Mouse (Mus musculus) frontal cortex, postnatal 36 days (tissue): ENCODE measurements around the gene S1pr4.

Experiments
- DNase-seq, 2 experiments: peaks; one replicate each; pipeline ENCODE4 v3.0.0; 2022; ENCODE audit warnings: low spot score in 2 of 2

Gene S1pr4

DNA sequence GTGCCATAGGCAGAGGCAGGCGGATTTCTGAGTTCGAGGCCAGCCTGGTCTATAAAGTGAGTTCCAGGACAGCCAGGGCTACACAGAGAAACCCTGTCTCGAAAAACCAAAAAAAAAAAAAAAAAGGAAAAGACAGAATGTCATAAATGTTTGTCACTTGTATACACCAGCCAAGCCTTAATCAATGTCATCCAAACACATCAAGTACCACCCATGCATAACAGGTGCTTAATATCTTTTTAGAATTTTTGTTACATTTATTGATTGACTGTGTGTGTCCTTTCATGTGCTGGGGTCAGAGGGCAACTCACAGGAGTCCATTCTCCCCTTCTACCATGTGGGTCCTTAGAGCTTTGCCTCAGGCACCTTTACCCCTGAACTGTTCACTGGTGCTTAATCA is at the start of gene S1pr4:
Gene S1pr4 (minus strand): TSS at position 101 of the 400 bp plus-strand sequence.
- DNase-seq = no peak

DNA sequence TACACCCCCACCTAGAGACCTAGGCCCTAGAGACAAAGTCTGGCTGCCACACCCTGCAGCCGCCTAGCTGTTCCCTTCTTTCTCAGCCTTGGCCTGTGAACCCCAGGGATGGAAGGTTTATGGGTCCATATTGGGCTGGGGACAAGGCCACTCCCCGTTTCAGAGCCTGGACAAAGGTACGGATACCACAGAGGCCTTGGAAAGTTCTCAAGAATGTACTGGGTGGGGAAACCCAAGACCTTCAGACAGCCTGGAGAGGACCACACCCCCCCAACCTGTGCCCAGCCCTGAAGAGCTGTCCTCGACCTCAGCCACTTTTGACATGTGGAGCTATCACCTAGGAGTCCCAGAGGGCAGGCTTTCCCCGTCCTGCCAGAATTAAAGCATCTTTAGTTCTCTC is 49.0 kb upstream of the S1pr4 start:
- DNase-seq = no peak

DNA sequence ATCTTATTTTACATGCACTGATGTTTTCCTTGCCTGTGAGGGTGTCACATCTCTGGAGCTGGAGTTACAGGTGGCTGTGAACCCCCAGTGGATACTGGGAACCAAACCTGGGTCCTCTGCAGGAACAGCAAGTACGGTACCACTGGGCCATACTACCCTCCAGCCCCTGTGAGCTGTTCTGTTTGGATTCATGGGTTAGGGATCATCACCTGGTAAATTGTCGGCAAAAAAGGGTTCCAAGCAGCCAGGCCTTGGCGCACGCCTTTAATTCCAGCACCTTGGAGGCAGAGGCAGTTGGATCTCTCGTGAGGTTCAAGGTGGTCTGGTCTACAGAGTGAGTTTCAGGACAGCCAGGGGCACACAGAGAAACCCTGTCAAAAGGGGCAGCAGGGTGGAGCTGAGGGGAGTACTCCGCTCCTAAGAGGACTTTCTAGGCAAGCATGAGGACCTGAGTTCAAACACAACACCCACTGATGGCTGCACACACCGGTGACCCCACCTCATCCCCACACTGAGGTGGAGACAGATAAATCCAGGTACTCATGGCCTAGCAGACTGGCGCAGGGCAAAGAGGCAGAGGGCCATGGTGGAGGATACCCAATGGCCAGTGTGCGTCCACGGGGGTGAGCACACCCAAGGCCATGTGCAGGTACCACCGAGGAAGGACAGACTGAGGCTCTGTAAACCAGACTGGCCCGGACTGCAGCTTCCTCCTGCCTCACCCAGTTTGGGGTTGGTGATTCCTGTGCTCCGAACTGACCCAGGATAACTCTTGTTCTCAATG is 47.0 kb upstream of the S1pr4 start:
- DNase-seq = no peak

DNA sequence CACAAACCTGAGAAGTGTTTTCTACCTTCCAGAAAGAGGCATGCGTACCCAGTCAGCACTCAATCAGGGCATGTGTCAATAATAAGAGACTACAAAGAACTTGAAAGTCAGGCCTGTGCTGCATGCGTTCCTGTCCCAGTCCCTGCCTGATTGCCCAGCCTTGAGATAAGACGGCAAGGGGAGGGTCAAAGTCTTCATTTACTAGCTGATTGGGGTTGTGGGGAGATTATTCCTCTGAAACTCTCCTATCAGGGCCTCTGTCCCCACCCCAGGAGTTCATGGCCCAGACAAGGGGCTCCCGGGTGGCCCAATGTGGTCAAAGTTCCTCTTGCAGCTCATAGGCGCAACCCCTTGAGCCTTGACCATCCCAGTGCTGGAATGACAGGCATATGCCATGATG is 46.4 kb upstream of the S1pr4 start:
- DNase-seq = no peak

DNA sequence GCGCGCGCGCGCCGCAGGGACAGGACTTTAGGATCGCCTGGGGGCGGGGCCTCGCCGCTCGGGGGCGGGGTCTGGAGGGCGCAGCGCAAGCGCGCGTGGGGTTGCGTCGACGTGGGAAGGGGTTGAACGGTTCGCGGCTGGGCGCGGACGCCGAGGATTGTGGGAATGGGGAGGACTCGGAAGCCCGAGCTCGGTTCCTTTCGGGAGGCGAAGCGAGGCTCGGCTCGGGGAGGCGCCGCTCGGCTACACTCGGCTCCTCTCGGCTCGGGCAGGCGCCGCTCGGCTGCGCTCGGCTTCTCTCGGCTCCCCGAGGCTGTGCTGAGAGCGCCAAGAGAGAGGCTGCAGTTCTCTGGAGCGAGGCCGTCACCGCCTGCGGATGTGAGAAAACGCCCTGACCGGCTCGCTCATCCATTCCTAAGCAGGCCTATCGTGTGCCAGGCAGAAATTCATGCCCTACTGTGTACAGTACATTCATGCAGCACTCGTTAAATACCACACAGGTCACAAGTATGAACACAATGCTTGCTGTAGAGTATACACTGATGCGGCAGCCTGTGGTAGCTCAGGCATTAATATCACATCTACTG is 45.3 kb upstream of the S1pr4 start, which contains the start of gene Gna11:
Gene Gna11 (minus strand): TSS at position 30 of the 587 bp plus-strand sequence.
- peak; percentile 99 to 100 for DNase-seq

DNA sequence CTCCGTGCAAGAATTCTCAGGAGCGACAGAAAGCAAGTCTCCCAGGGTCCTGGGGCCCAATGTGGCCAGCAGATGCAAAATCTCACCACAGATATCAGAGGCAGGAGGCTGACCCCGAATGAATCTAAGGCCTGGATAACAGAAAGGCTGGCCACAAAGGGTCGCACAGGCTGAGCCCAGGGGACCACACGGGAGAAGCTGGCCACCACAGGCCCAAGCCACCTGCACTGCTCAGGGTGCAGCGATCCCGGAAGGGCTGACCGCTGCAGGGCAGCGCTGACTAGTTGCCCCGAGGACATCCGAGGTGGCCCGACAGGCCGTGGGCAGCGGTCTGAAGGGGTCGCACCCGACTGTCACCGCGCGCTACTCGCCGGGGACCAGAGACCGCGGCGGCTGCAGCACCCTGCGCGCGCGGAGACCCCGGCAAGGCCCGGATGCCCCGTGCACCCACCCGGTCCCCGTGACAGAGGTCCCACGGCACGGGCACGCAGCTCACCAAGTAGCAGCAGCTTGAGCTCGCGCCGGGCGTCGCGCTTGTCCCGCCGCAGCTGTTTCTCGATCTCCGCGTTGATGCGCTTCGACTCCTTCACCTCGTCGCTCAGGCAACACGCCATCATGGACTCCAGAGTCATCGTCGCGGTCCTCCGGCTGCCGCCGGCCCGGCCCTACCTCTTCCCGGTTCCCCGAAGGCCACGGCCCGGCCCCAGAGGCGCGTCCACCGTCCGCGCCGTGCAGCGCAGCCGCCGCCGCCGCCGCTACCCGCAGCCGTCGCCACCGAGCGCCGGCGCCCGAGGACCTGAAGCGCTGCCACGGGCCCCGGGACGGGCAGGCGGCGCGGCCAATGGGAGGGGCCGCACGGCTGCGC is 44.6 kb upstream of the S1pr4 start:
- DNase-seq = no peak

DNA sequence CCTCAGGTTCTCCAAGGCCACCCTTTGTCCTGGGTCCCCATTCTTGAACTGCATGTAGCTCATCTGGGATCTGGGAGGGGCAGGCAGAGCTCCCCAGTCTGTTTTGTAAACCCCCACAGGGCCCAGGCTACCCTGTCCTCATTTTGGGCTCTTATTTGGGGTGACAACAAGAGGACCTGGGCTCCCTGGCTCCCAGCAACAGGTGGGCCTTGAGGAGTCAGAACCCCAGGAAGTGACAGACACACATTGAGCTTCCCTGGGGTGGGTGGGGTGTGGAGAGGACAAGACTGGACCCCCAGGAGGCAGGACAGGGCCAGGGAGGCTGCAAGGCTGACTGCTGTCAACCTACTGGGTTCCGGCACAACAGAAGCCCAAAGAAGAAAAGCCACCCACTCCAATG is 43.7 kb upstream of the S1pr4 start:
- no peak for DNase-seq

DNA sequence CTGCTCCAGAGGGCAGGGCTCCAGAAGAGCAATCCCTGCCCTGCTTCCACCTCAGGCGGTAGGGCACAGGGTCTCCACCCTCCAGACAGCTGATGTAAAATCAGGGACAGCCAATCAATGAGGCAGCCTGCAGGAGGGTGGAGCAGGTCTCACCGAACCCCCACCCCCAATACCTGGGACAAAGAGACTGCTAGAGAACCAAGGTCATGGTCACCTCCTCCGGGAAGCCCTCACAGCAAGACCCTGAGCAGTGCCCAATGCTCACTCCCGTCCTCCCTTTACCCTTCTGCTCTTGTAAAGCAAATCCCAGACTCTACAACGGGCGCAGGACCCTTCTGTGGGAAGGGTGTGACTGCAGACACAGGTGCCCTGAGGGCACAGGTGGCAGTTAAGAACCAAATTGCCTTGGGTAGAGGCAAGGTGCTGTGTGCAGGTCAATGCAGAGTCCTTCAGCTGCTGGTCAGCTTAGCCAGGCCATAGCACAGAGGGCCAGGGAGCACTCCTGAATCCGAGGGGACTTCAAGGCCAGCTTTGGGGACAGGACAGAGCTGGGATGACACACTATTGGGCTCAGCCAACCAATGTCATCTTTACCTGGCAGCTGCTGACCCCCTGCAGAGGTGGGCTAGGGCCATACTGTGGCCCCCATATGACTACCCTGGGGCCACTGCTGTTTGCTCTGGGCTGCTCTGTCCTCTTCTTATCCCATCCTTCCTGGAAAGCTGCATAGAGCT is 43.0 kb upstream of the S1pr4 start:
- DNase-seq = no peak

DNA sequence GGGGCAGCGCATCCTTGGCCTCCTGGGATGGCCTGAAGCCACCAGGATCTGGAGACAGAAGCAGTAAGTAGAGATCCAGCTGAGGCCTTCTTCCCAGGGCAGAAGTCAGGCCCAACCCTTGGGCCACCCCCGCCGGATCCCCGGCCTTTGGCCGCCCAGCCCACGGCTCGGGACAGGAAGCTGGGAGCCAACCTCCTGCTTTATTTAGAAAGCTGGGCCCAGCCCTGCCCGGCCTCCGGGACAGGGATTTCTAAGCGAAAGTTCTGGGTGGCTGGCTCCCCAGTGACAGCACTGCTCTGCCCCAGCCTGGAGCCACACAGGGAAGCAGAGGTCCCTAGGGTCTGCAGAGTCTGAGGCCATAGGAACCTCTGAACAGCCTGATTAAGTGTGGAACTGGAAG is 41.9 kb upstream of the S1pr4 start:
- no peak for DNase-seq

DNA sequence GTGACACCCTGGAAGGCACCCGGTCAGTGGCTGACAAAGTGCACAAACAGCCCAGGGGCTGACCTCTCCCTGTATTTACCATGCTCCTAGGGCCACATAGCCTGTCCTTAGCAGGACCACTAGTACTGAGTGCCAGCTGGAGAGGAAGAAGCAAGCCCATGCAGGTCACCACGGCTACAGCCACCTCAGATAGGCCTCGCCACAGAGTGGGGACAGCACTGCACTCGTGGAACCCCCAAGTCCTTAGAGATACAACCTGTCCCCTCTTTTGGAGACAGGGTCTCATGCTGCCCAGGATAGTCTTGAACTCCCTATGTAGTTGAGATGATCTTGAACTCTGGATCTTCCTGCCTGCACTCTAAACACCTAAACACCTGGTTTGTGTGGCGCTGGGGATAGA is 41.4 kb upstream of the S1pr4 start:
- DNase-seq = no peak

DNA sequence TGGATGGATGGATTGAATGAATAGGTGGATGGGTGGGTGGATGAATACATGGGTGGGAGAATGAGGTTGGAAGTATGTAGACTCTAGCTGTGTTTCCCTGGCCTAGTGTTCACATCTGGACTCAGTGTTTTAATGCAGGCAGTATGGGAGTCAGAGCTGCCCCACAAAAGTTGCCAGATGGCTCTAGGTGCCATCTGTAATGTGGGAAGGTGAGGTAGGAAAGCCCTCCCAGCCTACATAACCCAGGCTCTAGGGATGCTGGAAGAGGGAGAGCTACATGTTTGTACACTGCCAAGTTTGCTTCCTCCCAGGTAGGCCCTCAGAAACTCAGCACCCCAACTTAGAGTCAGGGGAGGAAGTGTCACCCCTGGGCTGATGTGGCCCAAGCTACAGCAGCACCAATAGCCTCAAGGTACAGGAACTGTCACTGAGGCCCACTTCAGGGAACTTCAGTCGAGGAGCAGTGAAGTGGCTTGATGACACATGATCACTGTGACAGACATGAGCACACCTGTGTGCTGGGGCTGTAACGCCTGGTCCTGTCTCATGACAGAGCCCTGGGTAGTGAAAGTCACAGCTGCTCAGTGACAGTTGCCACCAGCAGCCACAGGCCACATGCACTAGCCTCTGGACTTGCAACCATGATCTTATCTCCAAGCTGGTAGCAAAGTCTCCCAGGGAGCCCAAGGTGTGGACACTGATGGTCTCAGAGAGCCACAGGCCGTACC is 38.6 kb upstream of the S1pr4 start:
- DNase-seq = peak in 1 of 2 experiments; percentile 36

DNA sequence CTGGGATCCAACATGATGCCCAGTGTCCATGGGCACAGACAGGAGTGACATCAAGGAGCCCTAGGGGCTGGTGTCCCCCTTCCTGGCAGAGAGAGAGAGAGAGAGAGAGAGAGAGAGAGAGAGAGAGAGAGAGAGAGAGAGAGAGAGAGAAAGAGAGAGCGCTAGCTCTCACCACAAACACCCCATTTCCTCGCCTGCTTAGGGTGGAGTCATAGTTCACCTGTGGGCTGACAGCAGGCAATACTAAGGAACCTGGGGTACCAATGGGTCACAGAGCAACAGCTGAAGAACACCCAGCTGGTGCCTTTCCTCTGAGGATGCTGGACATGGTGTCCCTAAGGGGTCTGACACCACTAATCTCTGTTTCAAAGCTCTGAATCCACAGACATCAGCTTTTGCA is 37.5 kb upstream of the S1pr4 start:
- no peak for DNase-seq

DNA sequence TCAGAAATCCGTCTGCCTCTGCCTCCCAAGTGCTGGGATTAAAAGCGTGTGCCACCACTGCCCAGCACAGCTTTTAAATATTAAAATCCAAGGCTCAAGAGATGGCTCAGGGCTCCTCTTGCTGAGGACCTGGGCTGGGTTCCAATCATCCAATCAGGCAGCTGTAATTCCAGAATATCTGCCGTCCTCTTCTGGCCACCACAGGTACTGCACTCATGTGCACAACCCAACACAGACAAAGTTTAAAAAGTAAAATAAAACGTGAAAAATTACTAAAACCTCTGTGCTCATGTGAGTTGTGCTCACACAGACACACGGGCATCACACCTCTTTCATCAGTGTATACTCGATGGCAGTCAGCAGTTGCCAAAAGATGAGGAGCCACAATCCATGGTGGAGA is 36.8 kb upstream of the S1pr4 start:
- DNase-seq = no peak

DNA sequence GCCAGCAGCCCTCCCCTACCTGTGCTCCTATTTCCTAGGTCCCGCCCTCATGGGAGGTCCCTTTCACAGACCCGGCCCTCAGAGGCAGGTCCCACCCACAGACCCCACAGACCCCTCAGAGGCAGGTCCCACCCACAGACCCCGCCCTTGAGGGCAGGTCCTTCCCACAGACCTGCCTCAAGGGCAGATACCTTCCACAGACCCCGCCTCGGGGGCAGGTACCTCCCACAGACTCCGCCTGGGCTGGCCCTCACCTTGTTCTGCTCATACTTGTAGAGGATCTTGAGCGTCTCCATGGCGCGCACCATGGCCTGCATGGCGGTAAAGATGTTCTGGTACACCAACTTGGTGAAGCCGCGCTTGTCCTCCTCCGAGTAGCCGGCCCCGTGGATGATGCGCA is 34.9 kb upstream of the S1pr4 start:
- no peak for DNase-seq

DNA sequence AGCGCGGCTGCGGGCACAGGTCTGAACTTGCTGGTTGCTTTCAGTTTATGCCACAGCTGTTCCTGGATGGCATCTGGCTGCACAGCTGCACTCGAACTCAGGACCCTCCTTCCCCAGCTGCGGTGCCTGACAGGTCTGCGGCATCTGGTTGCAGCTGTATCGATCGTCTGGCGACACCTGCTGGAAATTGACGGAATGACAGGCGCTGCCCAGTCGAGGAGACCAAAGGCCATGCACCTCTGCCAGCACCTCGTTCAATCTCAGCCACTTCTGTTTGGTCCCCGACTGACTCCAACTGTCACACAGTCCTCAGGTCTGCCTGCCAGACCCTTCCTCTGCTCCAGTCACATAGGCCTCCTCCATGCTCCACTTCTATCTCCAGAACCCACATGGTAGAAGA is 26.8 kb upstream of the S1pr4 start:
- DNase-seq = peak; percentile 72 to 73

DNA sequence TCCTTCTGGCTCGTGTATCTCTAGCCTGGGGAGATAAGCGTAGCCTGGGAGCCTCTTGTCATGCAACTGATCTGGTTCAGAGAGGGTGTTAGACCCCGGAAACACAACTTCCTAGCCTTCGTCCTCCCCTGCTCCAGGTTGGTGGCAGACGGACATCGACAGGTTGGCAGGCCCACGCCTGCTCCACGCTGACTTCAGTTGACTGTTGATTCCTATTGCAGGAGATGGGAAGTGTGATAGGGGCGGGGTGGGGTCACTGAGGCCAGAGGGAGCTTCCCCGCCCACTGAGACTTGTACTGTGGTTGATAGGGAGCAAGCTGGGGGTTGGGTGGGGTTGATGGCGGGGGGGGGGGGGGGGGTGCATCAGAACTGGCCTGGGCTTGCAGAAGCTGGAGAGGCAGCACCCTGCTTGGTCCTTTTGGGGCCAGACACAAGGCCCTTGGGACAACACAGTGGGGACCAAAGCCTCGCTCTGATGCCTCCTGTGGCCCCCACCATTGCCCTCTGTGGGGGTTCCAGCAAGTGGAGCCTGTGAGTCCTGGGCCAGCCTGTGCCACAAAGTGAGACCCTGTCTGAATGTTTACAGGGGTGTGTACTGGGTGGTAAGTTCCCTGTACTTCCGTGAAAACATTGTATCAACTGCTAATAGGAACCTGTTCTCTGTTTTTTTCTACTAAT is 25.2 kb upstream of the S1pr4 start:
- no peak for DNase-seq

DNA sequence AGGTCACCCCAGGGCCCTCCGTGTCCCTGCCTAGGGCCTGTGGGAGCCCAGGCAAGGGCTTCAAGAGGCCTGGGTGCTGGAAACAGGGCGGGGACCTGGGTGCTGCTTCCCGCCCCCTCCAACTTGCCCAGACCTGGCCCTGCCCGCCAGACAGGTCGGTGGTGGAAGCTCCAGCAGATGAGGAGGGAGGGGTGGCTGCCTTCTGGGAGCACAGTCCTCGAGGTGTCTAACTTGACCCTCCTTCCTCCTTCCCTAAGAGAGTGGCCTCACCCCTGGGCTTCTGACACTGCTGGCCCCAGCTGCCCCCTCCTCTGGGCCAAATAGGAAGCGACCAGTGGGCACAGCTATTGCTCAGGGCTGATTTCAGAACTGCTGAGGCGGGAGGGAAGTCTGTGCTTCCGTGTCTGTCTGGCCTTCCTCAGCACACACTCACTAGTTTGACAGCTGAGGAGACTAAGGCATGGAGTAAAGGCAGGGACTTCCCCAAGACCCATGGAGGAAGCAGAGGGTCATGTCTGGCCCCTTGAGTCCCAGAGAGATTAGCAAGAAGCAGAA is 24.2 kb upstream of the S1pr4 start, which contains the start of gene Gna15:
Gene Gna15 (minus strand): TSS at position 175 of the 555 bp plus-strand sequence.
- no peak for DNase-seq

DNA sequence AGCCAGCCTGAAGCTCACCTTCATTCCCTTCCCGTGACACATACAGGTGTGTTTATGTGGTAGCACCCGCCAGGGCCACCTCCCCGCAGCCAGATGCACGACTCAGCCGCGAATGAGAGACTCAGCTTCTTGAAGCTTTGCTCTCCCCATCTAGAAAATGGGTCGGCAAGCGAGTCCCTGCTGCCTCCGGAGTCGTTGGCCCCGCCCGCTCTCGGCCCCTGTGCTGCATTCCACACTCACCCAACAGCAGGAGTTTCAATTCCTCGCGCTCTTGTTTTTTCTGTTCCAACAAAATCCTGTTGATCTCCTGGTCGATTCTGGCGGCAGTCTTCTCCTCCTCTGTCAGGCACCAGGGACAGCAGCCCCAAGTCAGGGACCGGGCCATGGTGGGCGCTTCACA is 23.6 kb upstream of the S1pr4 start:
- DNase-seq = no peak

DNA sequence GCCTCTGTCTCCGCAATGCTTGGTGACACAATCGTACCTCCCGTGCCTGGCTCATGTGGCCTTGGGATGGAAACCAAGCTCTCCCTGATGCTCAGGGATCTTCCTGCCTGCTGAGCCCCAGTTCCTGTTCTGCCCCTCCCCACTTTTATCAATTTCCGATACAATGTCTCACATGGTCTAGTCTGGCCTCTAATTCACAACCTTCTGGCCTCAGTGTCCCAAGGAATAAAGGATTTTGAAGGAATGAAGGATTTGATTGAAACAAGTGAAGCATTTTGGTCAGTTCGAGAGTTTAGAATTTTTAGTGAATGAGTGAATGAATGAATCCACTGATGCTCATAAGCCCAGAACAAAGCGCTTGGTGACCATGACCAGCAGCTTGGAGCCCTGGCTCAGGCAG is 23.2 kb upstream of the S1pr4 start:
- no peak for DNase-seq

DNA sequence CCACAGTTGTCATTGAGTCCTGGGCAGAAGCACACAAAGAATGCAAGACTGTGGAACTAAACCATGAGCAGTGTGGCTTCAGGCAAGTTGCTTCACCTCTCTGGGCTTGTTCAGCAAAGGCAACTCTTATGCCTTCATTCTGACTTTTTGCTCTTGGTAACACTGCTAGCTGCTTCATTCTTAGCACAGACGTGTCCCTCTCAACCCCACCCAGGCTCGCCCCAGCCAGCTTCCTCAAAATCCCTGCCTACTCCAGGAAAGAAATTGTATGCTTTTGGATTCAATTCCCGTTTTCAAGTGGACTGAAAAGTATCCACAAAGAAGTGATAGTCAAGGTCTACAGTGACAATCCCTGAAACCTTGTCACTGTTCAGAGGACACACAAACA is 20.0 kb upstream of the S1pr4 start:
- DNase-seq = no peak
